Comparison of ENCODE assay signal across 10 mouse cellular contexts in the genomic region with DNA sequence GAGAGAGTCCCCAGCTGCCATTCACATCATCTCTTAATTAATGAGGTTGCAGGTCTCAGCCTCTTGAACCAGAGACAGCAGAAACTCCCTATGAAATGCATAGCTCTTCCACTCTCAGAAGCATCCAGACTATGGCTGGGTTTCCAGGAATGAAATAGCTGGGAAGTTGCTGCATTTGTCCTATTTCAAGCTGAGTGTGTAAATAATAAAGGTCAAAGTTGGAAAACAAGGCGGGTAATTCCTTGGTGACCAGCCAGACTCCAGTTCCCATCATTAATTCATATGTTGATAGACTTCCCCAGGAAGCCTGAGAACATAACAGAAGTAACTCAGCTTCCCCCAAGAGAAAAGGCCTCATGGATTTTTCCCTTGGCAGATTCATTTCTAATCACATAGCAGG.
DNase-seq lines count a peak whose midpoint lies in the region; ATAC-seq and TF ChIP-seq lines count a peak whose summit lies in the region.
"Had no signal": no experiment of that assay in that cellular context is flagged by ENCODE, and none has a peak within 500 bp of the region (broad histone marks: within the 10 kb centered on the region; RNA-seq: fewer than 3 reads in every experiment).

No protein-coding gene starts in this region.

- no peak overlapping the region for H3K4me2 ChIP-seq in hindbrain, embryonic 12.5 days (replicated peaks)
- no peak overlapping the region for H3K4me2 ChIP-seq in hindbrain, postnatal 0 days (ENCODE audit: low read depth, low read length)
- no peak overlapping the region for H3K4me2 ChIP-seq in lung, postnatal 0 days (replicated peaks; ENCODE audit: low read depth, low read length)

- H3K4me3 ChIP-seq in hindbrain, embryonic 12.5 days, result no peak overlapping the region
- no peak overlapping the region for H3K4me3 ChIP-seq in hindbrain, postnatal 0 days (ENCODE audit: low read length)
- H3K4me3 ChIP-seq in embryonic fibroblast, embryonic 13.5 days (ENCODE audit: insufficient read depth, low read length), result no peak overlapping the region
- no peak overlapping the region for H3K4me3 ChIP-seq in lung, postnatal 0 days (ENCODE audit: low read depth, low read length)

- DNase-seq in hindbrain, postnatal 0 days (ENCODE audit: low spot score), result no peak
- peak; percentile 8 for DNase-seq in kidney, adult 18-20 months
- DNase-seq in lung, postnatal 0 days (ENCODE audit: low spot score), result peak; percentile 83
- DNase-seq in yolk sac, embryonic 10.5 days (ENCODE audit: low spot score), result no peak
- DNase-seq in neural tube, embryonic 10.5 days (ENCODE audit: extremely low spot score, low spot score), result no peak
- no peak for DNase-seq in ovary, adult 18-20 months (ENCODE audit: low spot score)
- DNase-seq: right cerebral cortex, postnatal 14 days; thymus, adult 18-20 months had no signal

- no peak overlapping the region for H3K9ac ChIP-seq in hindbrain, embryonic 12.5 days
- H3K9ac ChIP-seq in hindbrain, postnatal 0 days (replicated peaks; ENCODE audit: low read length), result no peak overlapping the region
- H3K9ac ChIP-seq in lung, postnatal 0 days (replicated peaks; ENCODE audit: low read depth), result no peak overlapping the region

- H3K27me3 ChIP-seq in hindbrain, embryonic 12.5 days, result no peaks in the 10 kb centered on the region
- H3K27me3 ChIP-seq in hindbrain, postnatal 0 days (ENCODE audit: insufficient read depth, low read length), result no peaks in the 10 kb centered on the region
- no peaks in the 10 kb centered on the region for H3K27me3 ChIP-seq in lung, postnatal 0 days (replicated peaks; ENCODE audit: insufficient read depth, low read length)

- no peak for TF ChIP-seq POLR2A in embryonic fibroblast, embryonic 13.5 days (IDR thresholded peaks at IDR 0.05; ENCODE audit: low read depth, low read length)

- H3K36me3 ChIP-seq in hindbrain, embryonic 12.5 days, result no peaks in the 10 kb centered on the region
- H3K36me3 ChIP-seq in hindbrain, postnatal 0 days (ENCODE audit: insufficient read depth, low read length), result no peaks in the 10 kb centered on the region
- H3K36me3 ChIP-seq in lung, postnatal 0 days (ENCODE audit: insufficient read depth, low read length), result no peaks in the 10 kb centered on the region

- H3K4me1 ChIP-seq in hindbrain, embryonic 12.5 days, result peaks cover 7% of the 10 kb centered on the region
- H3K4me1 ChIP-seq in hindbrain, postnatal 0 days (ENCODE audit: insufficient read depth, low read length), result no peaks in the 10 kb centered on the region
- no peaks in the 10 kb centered on the region for H3K4me1 ChIP-seq in embryonic fibroblast, embryonic 13.5 days (ENCODE audit: control insufficient read depth, insufficient read depth, low read length)
- H3K4me1 ChIP-seq in lung, postnatal 0 days (ENCODE audit: insufficient read depth, low read depth, low read length), result 0 out of 2 replicates have a peak, but pooled peaks cover 2% of the 10 kb centered on the region

- WGBS in hindbrain, embryonic 12.5 days, result 14% methylated on average over 1 of the region's 1 CpGs
- 21% methylated on average over 1 of the region's 1 CpGs for WGBS in hindbrain, postnatal 0 days
- 17% methylated on average over 1 of the region's 1 CpGs for WGBS in lung, postnatal 0 days

- ATAC-seq in hindbrain, embryonic 12.5 days (ENCODE audit: low FRiP score), result no peak
- no peak for ATAC-seq in hindbrain, postnatal 0 days
- ATAC-seq in lung, postnatal 0 days, result peak; percentile 84

- TF ChIP-seq EP300 in lung, postnatal 0 days (IDR thresholded peaks at IDR 0.05), result peak; percentile 85

- no peak for TF ChIP-seq CTCF in hindbrain, postnatal 0 days (IDR thresholded peaks at IDR 0.05; ENCODE audit: low read depth)
- no peak for TF ChIP-seq CTCF in embryonic fibroblast, embryonic 13.5 days (IDR thresholded peaks at IDR 0.05; ENCODE audit: borderline replicate concordance, insufficient read depth, low read length)
- TF ChIP-seq CTCF in lung, postnatal 0 days (IDR thresholded peaks at IDR 0.05), result no peak

- H3K27ac ChIP-seq in hindbrain, embryonic 12.5 days, result 0 out of 2 replicates have a peak overlapping the region, but pooled peaks have one; percentile 7
- no peak overlapping the region for H3K27ac ChIP-seq in hindbrain, postnatal 0 days
- H3K27ac ChIP-seq in embryonic fibroblast, embryonic 13.5 days (ENCODE audit: insufficient read depth, low read length), result peak overlapping the region; percentile 49; the same call in 1 of the 2 replicates
- H3K27ac ChIP-seq in lung, postnatal 0 days (ENCODE audit: low read length), result peak overlapping the region; percentile 62; the same call in 1 of the 2 replicates

- H3K9me3 ChIP-seq in hindbrain, embryonic 12.5 days (replicated peaks), result no peaks in the 10 kb centered on the region
- H3K9me3 ChIP-seq in hindbrain, postnatal 0 days (ENCODE audit: low read length), result no peaks in the 10 kb centered on the region
- H3K9me3 ChIP-seq in lung, postnatal 0 days (ENCODE audit: low read length), result no peaks in the 10 kb centered on the region

Comparison
In these comparisons a context has a peak if more than half of its experiments do, and no peak if none do; other contexts are left out.
1. DNase-seq: peak in kidney, adult 18-20 months (single experiment) and lung, postnatal 0 days (single experiment); none in hindbrain, postnatal 0 days (single experiment), yolk sac, embryonic 10.5 days (single experiment), neural tube, embryonic 10.5 days (single experiment) and ovary, adult 18-20 months (single experiment).